Mouse (Mus musculus): Measurements from ENCODE around the gene Gm4559. TPM values are rescaled to one million over a fixed set of nuclear protein-coding genes. Genes with fewer than 3 reads are reported as not detected.
"Not testable (repeated sequence)": the region's sequence is repeated elsewhere in the genome, so short reads cannot be mapped to it uniquely, and the experiment has no call there.

Gene Gm4559
- polyA plus RNA-seq, 1 experiment from 2014 or later = not detected

- not testable (repeated sequence) for H3K9me3 ChIP-seq (replicated peaks); H3K27me3 ChIP-seq; ATAC-seq (replicated peaks; ENCODE audit: low FRiP score); H3K4me2 ChIP-seq; H3K36me3 ChIP-seq; H3K9ac ChIP-seq; H3K4me1 ChIP-seq; H3K4me3 ChIP-seq (replicated peaks); H3K27ac ChIP-seq
- 20% methylated on average over 4 of the region's 4 CpGs for WGBS
Measured at GRCm38 (mm10) chr7:142296108-142296507, 21.9 kb upstream of the Gm4559 start.

- peaks cover 9% of the 10 kb centered on the region; the same call in 1 of the 2 replicates for H3K4me1 ChIP-seq
- no peaks in the 10 kb centered on the region for H3K27me3 ChIP-seq
- H3K9ac ChIP-seq = no peak overlapping the region
- no peak for ATAC-seq (replicated peaks; ENCODE audit: low FRiP score)
- no peak overlapping the region for H3K27ac ChIP-seq
- H3K4me3 ChIP-seq (replicated peaks) = no peak overlapping the region
- H3K4me2 ChIP-seq = no peak overlapping the region
- no peaks in the 10 kb centered on the region for H3K9me3 ChIP-seq (replicated peaks)
- H3K36me3 ChIP-seq = no peaks in the 10 kb centered on the region
Measured at GRCm38 (mm10) chr7:142295418-142295817, 21.3 kb upstream of the Gm4559 start.

GRCm38 (mm10) chr7:142293851-142294250 is 19.7 kb upstream of the Gm4559 start:
- H3K4me1 ChIP-seq; H3K27ac ChIP-seq; H3K4me3 ChIP-seq (replicated peaks); H3K9me3 ChIP-seq (replicated peaks); H3K4me2 ChIP-seq; H3K36me3 ChIP-seq; H3K9ac ChIP-seq; H3K27me3 ChIP-seq: not testable (repeated sequence)
- WGBS = 3% methylated on average over 2 of the region's 2 CpGs
- ATAC-seq (replicated peaks; ENCODE audit: low FRiP score) = 0 out of 2 replicates have a peak, but pooled peaks have one; percentile 12

- H3K36me3 ChIP-seq; H3K4me3 ChIP-seq (replicated peaks); H3K4me2 ChIP-seq; H3K27me3 ChIP-seq; ATAC-seq (replicated peaks; ENCODE audit: low FRiP score); H3K9ac ChIP-seq; H3K9me3 ChIP-seq (replicated peaks): not testable (repeated sequence)
- WGBS = 25% methylated on average over 9 of the region's 9 CpGs
- Histone ChIP-seq H3K4me1 (peaks cover 48% of the 10 kb centered on the region), H3K27ac (peak overlapping the region; percentile 96)
Measured at GRCm38 (mm10) chr7:142285910-142286612, 11.9 kb upstream of the Gm4559 start.

- Histone ChIP-seq H3K36me3 (no peaks in the 10 kb centered on the region), H3K9ac (peak overlapping the region; percentile 68), H3K4me1 (peaks cover 48% of the 10 kb centered on the region), H3K27ac (peak overlapping the region; percentile 96), H3K27me3 (no peaks in the 10 kb centered on the region), H3K4me2 (peak overlapping the region; percentile 87), H3K9me3 (replicated peaks) (no peaks in the 10 kb centered on the region), H3K4me3 (replicated peaks) (peak overlapping the region; percentile 58)
- peak; percentile 74 for ATAC-seq (replicated peaks; ENCODE audit: low FRiP score)
- WGBS = 9% methylated on average over 23 of the region's 23 CpGs
Measured at GRCm38 (mm10) chr7:142285130-142285835, 11.1 kb upstream of the Gm4559 start.

GRCm38 (mm10) chr7:142284615-142285080 is 10.5 kb upstream of the Gm4559 start:
- H3K4me2 ChIP-seq = peak overlapping the region; percentile 87
- peak; percentile 64 for ATAC-seq (replicated peaks; ENCODE audit: low FRiP score)
- peak overlapping the region; percentile 68 for H3K9ac ChIP-seq
- no peaks in the 10 kb centered on the region for H3K9me3 ChIP-seq (replicated peaks)
- under 1% methylated on average over 19 of the region's 19 CpGs for WGBS
- H3K4me3 ChIP-seq (replicated peaks) = peak overlapping the region; percentile 58
- no peaks in the 10 kb centered on the region for H3K36me3 ChIP-seq
- peak overlapping the region; percentile 96 for H3K27ac ChIP-seq
- peaks cover 48% of the 10 kb centered on the region for H3K4me1 ChIP-seq
- no peaks in the 10 kb centered on the region for H3K27me3 ChIP-seq

GRCm38 (mm10) chr7:142284023-142284591 is 9.9 kb upstream of the Gm4559 start:
- WGBS = under 1% methylated on average over 38 of the region's 38 CpGs
- ATAC-seq (replicated peaks; ENCODE audit: low FRiP score) = peak; percentile 73

GRCm38 (mm10) chr7:142282847-142283246 is 8.7 kb upstream of the Gm4559 start:
- WGBS = 23% methylated on average over 2 of the region's 2 CpGs
- H3K4me1 ChIP-seq = peaks cover 43% of the 10 kb centered on the region
- peak overlapping the region; percentile 87 for H3K4me2 ChIP-seq
- not testable (repeated sequence) for H3K9me3 ChIP-seq (replicated peaks); H3K36me3 ChIP-seq; H3K27me3 ChIP-seq; ATAC-seq (replicated peaks; ENCODE audit: low FRiP score)
- 0 out of 2 replicates have a peak overlapping the region, but pooled peaks have one; percentile 68 for H3K9ac ChIP-seq
- peak overlapping the region; percentile 58; the same call in 1 of the 2 replicates for H3K4me3 ChIP-seq (replicated peaks)
- H3K27ac ChIP-seq = 0 out of 2 replicates have a peak overlapping the region, but pooled peaks have one; percentile 34

More at GRCm38 (mm10) chr7:142284023-142284591, 9.9 kb upstream of the Gm4559 start:
- Histone ChIP-seq H3K9ac (peak overlapping the region; percentile 68), H3K36me3 (no peaks in the 10 kb centered on the region), H3K4me1 (peaks cover 48% of the 10 kb centered on the region), H3K27ac (peak overlapping the region; percentile 96), H3K9me3 (replicated peaks) (no peaks in the 10 kb centered on the region), H3K4me3 (replicated peaks) (peak overlapping the region; percentile 58), H3K4me2 (peak overlapping the region; percentile 87), H3K27me3 (no peaks in the 10 kb centered on the region)

GRCm38 (mm10) chr7:142279291-142279690 is 5.1 kb upstream of the Gm4559 start:
- not testable (repeated sequence) for H3K27ac ChIP-seq; H3K27me3 ChIP-seq; H3K9me3 ChIP-seq (replicated peaks); H3K36me3 ChIP-seq; ATAC-seq (replicated peaks; ENCODE audit: low FRiP score); H3K4me2 ChIP-seq; H3K9ac ChIP-seq; H3K4me3 ChIP-seq (replicated peaks)
- H3K4me1 ChIP-seq = peaks cover 18% of the 10 kb centered on the region; the same call in 1 of the 2 replicates
- WGBS = 77% methylated on average over 1 of the region's 1 CpGs

GRCm38 (mm10) chr7:142278183-142278582 is 4.0 kb upstream of the Gm4559 start:
- H3K36me3 ChIP-seq; ATAC-seq (replicated peaks; ENCODE audit: low FRiP score); H3K9me3 ChIP-seq (replicated peaks); H3K27me3 ChIP-seq; H3K4me1 ChIP-seq; H3K9ac ChIP-seq; H3K4me3 ChIP-seq (replicated peaks); H3K4me2 ChIP-seq; H3K27ac ChIP-seq: not testable (repeated sequence)
- WGBS = 0% methylated on average over 3 of the region's 3 CpGs

- 57% methylated on average over 1 of the region's 1 CpGs for WGBS
- not testable (repeated sequence) for H3K9ac ChIP-seq; H3K4me1 ChIP-seq; H3K9me3 ChIP-seq (replicated peaks); H3K27me3 ChIP-seq; ATAC-seq (replicated peaks; ENCODE audit: low FRiP score); H3K27ac ChIP-seq; H3K4me2 ChIP-seq; H3K4me3 ChIP-seq (replicated peaks); H3K36me3 ChIP-seq
Measured at GRCm38 (mm10) chr7:142258254-142258653, 15.9 kb downstream of the Gm4559 start, which contains the start of gene Gm2431. Gene Gm2431, minus strand, starts transcription at chr7:142258354.

GRCm38 (mm10) chr7:142255517-142255916 is 18.6 kb downstream of the Gm4559 start:
- Histone ChIP-seq H3K9me3 (replicated peaks) (no peaks in the 10 kb centered on the region), H3K4me1 (no peaks in the 10 kb centered on the region), H3K4me3 (replicated peaks) (no peak overlapping the region), H3K4me2 (no peak overlapping the region), H3K36me3 (no peaks in the 10 kb centered on the region), H3K27ac (no peak overlapping the region), H3K9ac (no peak overlapping the region), H3K27me3 (peaks cover 14% of the 10 kb centered on the region)
- 0% methylated on average over 2 of the region's 2 CpGs for WGBS
- ATAC-seq (replicated peaks; ENCODE audit: low FRiP score) = no peak
